In the genomic region with DNA sequence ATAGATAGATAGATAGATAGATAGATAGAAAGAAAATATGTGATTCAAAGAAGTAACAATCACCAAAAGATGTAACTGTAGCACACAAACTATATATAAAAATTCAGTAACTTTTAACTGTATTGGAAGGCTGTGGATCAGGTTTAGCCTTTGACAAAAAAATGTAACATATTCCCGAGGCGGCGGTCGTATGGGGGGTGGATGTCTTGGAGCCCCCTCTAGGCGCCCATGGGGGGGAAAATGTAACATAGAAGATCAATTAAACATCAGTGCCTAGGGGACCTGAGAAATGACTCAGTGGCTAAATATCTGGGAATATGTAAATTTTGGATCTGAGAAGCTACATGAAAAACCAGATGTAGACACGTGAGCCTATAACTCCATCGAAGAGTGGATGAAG, we compare ENCODE assay signal across 9 mouse cellular contexts.
A peak's percentile ranks its signal among the peaks of the same experiment; 100 is the strongest.
DNase-seq lines count a peak whose midpoint lies in the region; ATAC-seq and TF ChIP-seq lines count a peak whose summit lies in the region.
"Had no signal": no experiment of that assay in that cellular context is flagged by ENCODE, and none has a peak within 500 bp of the region (broad histone marks: within the 10 kb centered on the region; RNA-seq: fewer than 3 reads in every experiment).

No protein-coding gene starts in this region.

- H3K4me3 ChIP-seq in forebrain, embryonic 14.5 days (ENCODE audit: low read depth, low read length) = no peak overlapping the region
- no peak overlapping the region for H3K4me3 ChIP-seq in forebrain, embryonic 13.5 days
- no peak overlapping the region for H3K4me3 ChIP-seq in lung, postnatal 0 days (ENCODE audit: low read depth, low read length)
- no peak overlapping the region for H3K4me3 ChIP-seq in embryonic facial prominence, embryonic 14.5 days (ENCODE audit: low read depth, low read length)
- H3K4me3 ChIP-seq: heart, embryonic 15.5 days had no signal

- no peak overlapping the region for H3K27ac ChIP-seq in forebrain, embryonic 14.5 days (ENCODE audit: low read depth, low read length)
- no peak overlapping the region for H3K27ac ChIP-seq in forebrain, embryonic 13.5 days
- no peak overlapping the region for H3K27ac ChIP-seq in lung, postnatal 0 days (ENCODE audit: low read length)
- H3K27ac ChIP-seq in embryonic facial prominence, embryonic 14.5 days (replicated peaks; ENCODE audit: low read depth, low read length) = no peak overlapping the region
- H3K27ac ChIP-seq: heart, embryonic 15.5 days had no signal

- no peak for ATAC-seq in forebrain, embryonic 14.5 days
- no peak for ATAC-seq in forebrain, embryonic 13.5 days
- ATAC-seq in lung, postnatal 0 days = no peak
- no peak for ATAC-seq in embryonic facial prominence, embryonic 14.5 days (ENCODE audit: low read depth)
- ATAC-seq in megakaryocyte-erythroid progenitor cell, adult 5-6 weeks (replicated peaks; ENCODE audit: low FRiP score, low TSS enrichment, poor library complexity, severe bottlenecking) = no peak

- H3K9ac ChIP-seq in forebrain, embryonic 14.5 days (ENCODE audit: low read length) = no peak overlapping the region
- H3K9ac ChIP-seq in forebrain, embryonic 13.5 days = no peak overlapping the region
- H3K9ac ChIP-seq in lung, postnatal 0 days (replicated peaks; ENCODE audit: low read depth) = no peak overlapping the region
- no peak overlapping the region for H3K9ac ChIP-seq in embryonic facial prominence, embryonic 14.5 days (ENCODE audit: low read depth, low read length)
- H3K9ac ChIP-seq: heart, embryonic 15.5 days had no signal

- DNase-seq in forebrain, embryonic 14.5 days (ENCODE audit: low spot score) = peak; percentile 42
- DNase-seq in lung, postnatal 0 days (ENCODE audit: low spot score) = peak; percentile 75
- no peak for DNase-seq in lung, postnatal 36 days
- DNase-seq in NIH3T3 (ENCODE audit: low read depth) = peak; percentile 50
- DNase-seq in embryonic facial prominence, embryonic 14.5 days (ENCODE audit: low spot score) = peak; percentile 56
- no peak for DNase-seq in spleen, adult 12 weeks (ENCODE audit: low spot score)

- no peaks in the 10 kb centered on the region for H3K4me1 ChIP-seq in forebrain, embryonic 14.5 days (ENCODE audit: control insufficient read depth, insufficient read depth, low read length)
- H3K4me1 ChIP-seq in forebrain, embryonic 13.5 days = no peaks in the 10 kb centered on the region
- no peaks in the 10 kb centered on the region for H3K4me1 ChIP-seq in lung, postnatal 0 days (ENCODE audit: insufficient read depth, low read depth, low read length)
- H3K4me1 ChIP-seq in embryonic facial prominence, embryonic 14.5 days (ENCODE audit: control insufficient read depth, insufficient read depth, low read length) = no peaks in the 10 kb centered on the region
- H3K4me1 ChIP-seq: heart, embryonic 15.5 days had no signal

- no peak for TF ChIP-seq CTCF in lung, postnatal 0 days (IDR thresholded peaks at IDR 0.05)

- no peak overlapping the region for H3K4me2 ChIP-seq in forebrain, embryonic 14.5 days (ENCODE audit: low read length)
- no peak overlapping the region for H3K4me2 ChIP-seq in forebrain, embryonic 13.5 days
- H3K4me2 ChIP-seq in lung, postnatal 0 days (replicated peaks; ENCODE audit: low read depth, low read length) = no peak overlapping the region
- H3K4me2 ChIP-seq in embryonic facial prominence, embryonic 14.5 days (ENCODE audit: low read depth, low read length) = no peak overlapping the region
- H3K4me2 ChIP-seq: heart, embryonic 15.5 days had no signal

- H3K36me3 ChIP-seq in forebrain, embryonic 14.5 days (ENCODE audit: control insufficient read depth, insufficient read depth, low read length) = no peaks in the 10 kb centered on the region
- H3K36me3 ChIP-seq in forebrain, embryonic 13.5 days (ENCODE audit: poor library complexity, severe bottlenecking) = no peaks in the 10 kb centered on the region
- H3K36me3 ChIP-seq in lung, postnatal 0 days (ENCODE audit: insufficient read depth, low read length) = no peaks in the 10 kb centered on the region
- H3K36me3 ChIP-seq in embryonic facial prominence, embryonic 14.5 days (ENCODE audit: control insufficient read depth, insufficient read depth, low read length) = no peaks in the 10 kb centered on the region
- H3K36me3 ChIP-seq: heart, embryonic 15.5 days had no signal

- H3K27me3 ChIP-seq in forebrain, embryonic 14.5 days (replicated peaks; ENCODE audit: control insufficient read depth, insufficient read depth, low read length) = no peaks in the 10 kb centered on the region
- no peaks in the 10 kb centered on the region for H3K27me3 ChIP-seq in forebrain, embryonic 13.5 days
- no peaks in the 10 kb centered on the region for H3K27me3 ChIP-seq in lung, postnatal 0 days (replicated peaks; ENCODE audit: insufficient read depth, low read length)
- H3K27me3 ChIP-seq in embryonic facial prominence, embryonic 14.5 days (replicated peaks; ENCODE audit: control insufficient read depth, insufficient read depth, low read length) = no peaks in the 10 kb centered on the region
- H3K27me3 ChIP-seq: heart, embryonic 15.5 days had no signal

- H3K9me3 ChIP-seq in forebrain, embryonic 14.5 days (replicated peaks; ENCODE audit: control insufficient read depth, low read length) = no peaks in the 10 kb centered on the region
- no peaks in the 10 kb centered on the region for H3K9me3 ChIP-seq in forebrain, embryonic 13.5 days (replicated peaks)
- H3K9me3 ChIP-seq in lung, postnatal 0 days (ENCODE audit: low read length) = no peaks in the 10 kb centered on the region
- no peaks in the 10 kb centered on the region for H3K9me3 ChIP-seq in embryonic facial prominence, embryonic 14.5 days (ENCODE audit: control insufficient read depth, low read length)
- H3K9me3 ChIP-seq: heart, embryonic 15.5 days had no signal

- 89% methylated on average over 7 of the region's 7 CpGs for WGBS in forebrain, embryonic 14.5 days
- 86% methylated on average over 7 of the region's 7 CpGs for WGBS in forebrain, embryonic 13.5 days
- 75% methylated on average over 7 of the region's 7 CpGs for WGBS in lung, postnatal 0 days
- WGBS in embryonic facial prominence, embryonic 14.5 days = 73% methylated on average over 7 of the region's 7 CpGs

- TF ChIP-seq EP300 in lung, postnatal 0 days (IDR thresholded peaks at IDR 0.05) = no peak

Comparison
In these comparisons a context has a peak if more than half of its experiments do, and no peak if none do; other contexts are left out.
1. DNase-seq: peak in forebrain, embryonic 14.5 days (single experiment), lung, postnatal 0 days (single experiment), NIH3T3 (single experiment) and embryonic facial prominence, embryonic 14.5 days (single experiment); none in lung, postnatal 36 days (single experiment) and spleen, adult 12 weeks (single experiment).